Mouse (Mus musculus) olfactory bulb, adult 2 months (tissue): Measurements from ENCODE around the gene Mtcl1. TPM values are rescaled to one million over a fixed set of nuclear protein-coding genes. Genes with fewer than 3 reads are reported as not detected.
A peak's percentile ranks its signal among the peaks of the same experiment; 100 is the strongest.
"Not testable (repeated sequence)": the region's sequence is repeated elsewhere in the genome, so short reads cannot be mapped to it uniquely, and the experiment has no call there.

Source experiments
- H3K27ac ChIP-seq: fragments of 200-500 bp; 2 replicates; pipeline ENCODE4 v1.5.1; 2012; ENCODE audit warnings: low read depth, low read length; ENCODE audit not compliant: insufficient read depth
- H3K4me1 ChIP-seq: fragments of 200-500 bp; 2 replicates; pipeline ENCODE4 v1.6.1; 2012; ENCODE audit warnings: low read length; ENCODE audit not compliant: control insufficient read depth, insufficient read depth
- H3K4me3 ChIP-seq: fragments of 200-500 bp; 2 replicates; pipeline ENCODE4 v1.5.1; 2012; ENCODE audit warnings: mild to moderate bottlenecking, low read depth, low read length, moderate library complexity; ENCODE audit not compliant: insufficient read depth
- CTCF ChIP-seq: fragments of 200-500 bp; IDR thresholded peaks from 2 replicates; pipeline ENCODE4 v1.5.1; 2012; ENCODE audit warnings: low read depth, mild to moderate bottlenecking, low read length, moderate library complexity; ENCODE audit not compliant: insufficient read depth
- POLR2A ChIP-seq: fragments of 200-500 bp; IDR thresholded peaks from 2 replicates; pipeline ENCODE4 v1.6.1; 2012; ENCODE audit warnings: mild to moderate bottlenecking, low read depth, low read length, moderate library complexity; ENCODE audit not compliant: insufficient read depth
- WGBS: fragments of 180-500 bp; shearing (Covaris S2); methylation state at CpG from one replicate; pipeline ENCODE4 v1.1.7; 2018; 5-methylcytosine and 5-hydroxymethylcytosine counted together
- polyA plus RNA-seq: library from polyadenylated mRNA; stranded (reverse); fragments of >200 nt; gene quantifications from 2 replicates; pipeline ENCODE4 v1.2.4, GENCODE M21; 2012; ENCODE audit warnings: low replicate concordance; ENCODE audit not compliant: missing spikeins, insufficient read depth, insufficient read length

Gene Mtcl1
- polyA plus RNA-seq, 1 experiment = not detected

GRCm38 (mm10) chr17:66438137-66438536 lies 11.4 kb downstream of the Mtcl1 start:
- Histone ChIP-seq H3K4me3 (no peak overlapping the region), H3K27ac (no peak overlapping the region), H3K4me1 (peaks cover 9% of the 10 kb centered on the region)
- TF ChIP-seq CTCF (no peak), POLR2A (no peak)
- WGBS = 90% methylated on average over 12 of the region's 12 CpGs

- TF ChIP-seq POLR2A = no peak
- TF ChIP-seq CTCF = no peak
- H3K4me1 ChIP-seq = peaks cover 11% of the 10 kb centered on the region
- 91% methylated on average over 8 of the region's 8 CpGs for WGBS
- no peak overlapping the region for H3K27ac ChIP-seq
- H3K4me3 ChIP-seq = no peak overlapping the region
Observed at GRCm38 (mm10) chr17:66436811-66437210, 12.7 kb downstream of the Mtcl1 start.

- WGBS = 89% methylated on average over 15 of the region's 15 CpGs
- Histone ChIP-seq H3K4me1 (peaks cover 11% of the 10 kb centered on the region), H3K4me3 (no peak overlapping the region), H3K27ac (no peak overlapping the region)
- TF ChIP-seq POLR2A = no peak
- no peak for TF ChIP-seq CTCF
Observed at GRCm38 (mm10) chr17:66435982-66436381, 13.6 kb downstream of the Mtcl1 start.

- TF ChIP-seq POLR2A (no peak), CTCF (no peak)
- peaks cover 11% of the 10 kb centered on the region for H3K4me1 ChIP-seq
- no peak overlapping the region for H3K4me3 ChIP-seq
- no peak overlapping the region for H3K27ac ChIP-seq
- WGBS = 84% methylated on average over 14 of the region's 14 CpGs
Observed at GRCm38 (mm10) chr17:66435007-66435406, 14.5 kb downstream of the Mtcl1 start.

- Histone ChIP-seq H3K27ac (no peak overlapping the region), H3K4me3 (no peak overlapping the region)
- WGBS = 91% methylated on average over 7 of the region's 7 CpGs
Observed at GRCm38 (mm10) chr17:66434566-66434965, 15.0 kb downstream of the Mtcl1 start.

GRCm38 (mm10) chr17:66424601-66425000 lies 24.9 kb downstream of the Mtcl1 start:
- not testable (repeated sequence) for H3K4me3 ChIP-seq, H3K4me1 ChIP-seq, H3K27ac ChIP-seq
- WGBS = 95% methylated on average over 4 of the region's 4 CpGs

More at GRCm38 (mm10) chr17:66434566-66434965, 15.0 kb downstream of the Mtcl1 start:
- peaks cover 11% of the 10 kb centered on the region for H3K4me1 ChIP-seq
- TF ChIP-seq CTCF (no peak), POLR2A (no peak)

GRCm38 (mm10) chr17:66419421-66419820 lies 30.1 kb downstream of the Mtcl1 start:
- Histone ChIP-seq H3K27ac (no peak overlapping the region), H3K4me1 (peaks cover 15% of the 10 kb centered on the region), H3K4me3 (no peak overlapping the region)
- 70% methylated on average over 8 of the region's 8 CpGs for WGBS
- TF ChIP-seq CTCF (no peak), POLR2A (no peak)

GRCm38 (mm10) chr17:66417748-66418147 lies 31.8 kb downstream of the Mtcl1 start:
- TF ChIP-seq POLR2A (no peak), CTCF (no peak)
- H3K4me1 ChIP-seq = peaks cover 15% of the 10 kb centered on the region
- no peak overlapping the region for H3K4me3 ChIP-seq
- no peak overlapping the region for H3K27ac ChIP-seq
- WGBS = 52% methylated on average over 4 of the region's 4 CpGs

- no peak for TF ChIP-seq CTCF
- TF ChIP-seq POLR2A = no peak
- Histone ChIP-seq H3K4me3 (peak overlapping the region; percentile 29), H3K27ac (peak overlapping the region; percentile 47; the same call in 1 of the 2 replicates), H3K4me1 (peaks cover 19% of the 10 kb centered on the region)
- whole genome bisulfite sequencing = 13% methylated on average over 5 of the region's 5 CpGs
Observed at GRCm38 (mm10) chr17:66417329-66417728, 32.2 kb downstream of the Mtcl1 start.

- H3K4me1 ChIP-seq = peaks cover 24% of the 10 kb centered on the region
- peak overlapping the region; percentile 47 for H3K27ac ChIP-seq
- peak overlapping the region; percentile 29 for H3K4me3 ChIP-seq
- TF ChIP-seq POLR2A = no peak
- TF ChIP-seq CTCF = no peak
- 9% methylated on average over 14 of the region's 14 CpGs for WGBS
Observed at GRCm38 (mm10) chr17:66416841-66417313, 32.7 kb downstream of the Mtcl1 start.
